Mouse (Mus musculus) forebrain, postnatal 0 days (tissue): ENCODE data around the gene Fam49a. TPM values are rescaled to one million over a fixed set of nuclear protein-coding genes. Genes with fewer than 3 reads are reported as not detected.
"Not testable (repeated sequence)": the region's sequence is repeated elsewhere in the genome, so short reads cannot be mapped to it uniquely, and the experiment has no call there.

Experiments used
- ATAC-seq: fragments of 200-750 bp; cut with Nextera tagmentation; 2 replicates; pipeline ENCODE4 v1.8.0; 2017; ENCODE audit warnings: mild to moderate bottlenecking, moderate library complexity
- DNase-seq: peaks from one replicate; pipeline ENCODE4 v3.0.0-alpha.2; 2015
- H3K27ac ChIP-seq: fragments of 300-500 bp; sonication (generic); 2 replicates; pipeline ENCODE4 v1.5.1; 2014; ENCODE audit warnings: low read depth, mild to moderate bottlenecking, antibody characterized with exemption, low read length, moderate library complexity, mixed read lengths
- H3K27me3 ChIP-seq: fragments of 300-500 bp; sonication (generic); 2 replicates; pipeline ENCODE4 v1.6.1; 2014; ENCODE audit warnings: mild to moderate bottlenecking, low read length, mixed read lengths; ENCODE audit not compliant: insufficient read depth
- H3K36me3 ChIP-seq: fragments of 300-500 bp; sonication (generic); 2 replicates; pipeline ENCODE4 v1.6.1; 2014; ENCODE audit warnings: mild to moderate bottlenecking, moderate library complexity; ENCODE audit not compliant: insufficient read depth
- H3K4me1 ChIP-seq: fragments of 300-500 bp; sonication (generic); 2 replicates; pipeline ENCODE4 v1.6.1; 2014; ENCODE audit warnings: antibody characterized with exemption; ENCODE audit not compliant: insufficient read depth
- H3K4me2 ChIP-seq: fragments of 300-500 bp; sonication (generic); 2 replicates; pipeline ENCODE4 v1.6.1; 2014; ENCODE audit warnings: low read depth, mild to moderate bottlenecking, moderate library complexity
- H3K4me3 ChIP-seq: fragments of 300-500 bp; sonication (generic); 2 replicates; pipeline ENCODE4 v1.5.1; 2014; ENCODE audit warnings: low read depth, low read length, mixed read lengths
- H3K9ac ChIP-seq: fragments of 300-500 bp; sonication (generic); 2 replicates; pipeline ENCODE4 v1.6.1; 2014; ENCODE audit warnings: mild to moderate bottlenecking
- H3K9me3 ChIP-seq: fragments of 300-500 bp; sonication (generic); 2 replicates; pipeline ENCODE4 v1.6.1; 2016; ENCODE audit warnings: low read length
- CTCF ChIP-seq: sonication (generic); IDR thresholded peaks from 2 replicates; pipeline ENCODE4 v1.5.1; 2016; ENCODE audit warnings: antibody characterized with exemption, control low read depth, low read depth
- WGBS: fragments of 180-500 bp; shearing (Covaris S2); extraction: QIAGEN DNeasy Blood & Tissue Kit; methylation state at CpG from one replicate; pipeline ENCODE4 v1.1.7; 2014; 5-methylcytosine and 5-hydroxymethylcytosine counted together
- polyA plus RNA-seq: library from polyadenylated mRNA; unstranded; fragments of >200 nt; fragmentation: Nextera tagmentation; extraction: Ambion mirVana; gene quantifications from 2 replicates; pipeline ENCODE4 v1.2.1, GENCODE M21; 2015
- total RNA-seq: library from RNA; depleted of rRNA; stranded (reverse); fragments of >200 nt; gene quantifications from 2 replicates; pipeline ENCODE4 v1.2.3, GENCODE M21; 2014

Gene Fam49a
- total and polyA plus RNA-seq, 2 experiments from 2014 or later = 120 to 202 TPM

GRCm38 (mm10) chr12:12321111-12321510 is 59.2 kb downstream of the Fam49a start:
- DNase-seq = peak; percentile 43
- Histone ChIP-seq H3K4me1 (peaks cover 11% of the 10 kb centered on the region; the same call in 1 of the 2 replicates), H3K27me3 (no peaks in the 10 kb centered on the region), H3K4me3 (no peak overlapping the region), H3K4me2 (no peak overlapping the region), H3K27ac (no peak overlapping the region), H3K36me3 (0 out of 2 replicates have a peak, but pooled peaks cover 2% of the 10 kb centered on the region), H3K9ac (no peak overlapping the region), H3K9me3 (no peaks in the 10 kb centered on the region)
- no peak for TF ChIP-seq CTCF
- peak; percentile 44 for ATAC-seq
- 53% methylated on average over 3 of the region's 3 CpGs for WGBS

- Histone ChIP-seq H3K9ac (no peak overlapping the region), H3K4me1 (peaks cover 4% of the 10 kb centered on the region; the same call in 1 of the 2 replicates), H3K9me3 (no peaks in the 10 kb centered on the region), H3K36me3 (no peaks in the 10 kb centered on the region), H3K27me3 (no peaks in the 10 kb centered on the region), H3K27ac (peak overlapping the region; percentile 84; the same call in 1 of the 2 replicates), H3K4me3 (no peak overlapping the region), H3K4me2 (no peak overlapping the region)
- no peak for DNase-seq
- ATAC-seq = no peak
- no peak for TF ChIP-seq CTCF
- WGBS = 77% methylated on average over 5 of the region's 5 CpGs
Observed at GRCm38 (mm10) chr12:12323084-12323483, 61.1 kb downstream of the Fam49a start.

GRCm38 (mm10) chr12:12323616-12324223 is 61.8 kb downstream of the Fam49a start:
- Histone ChIP-seq H3K9ac (peak overlapping the region; percentile 54), H3K4me3 (peak overlapping the region; percentile 24), H3K27ac (peak overlapping the region; percentile 84), H3K4me2 (peak overlapping the region; percentile 52), H3K27me3 (no peaks in the 10 kb centered on the region), H3K36me3 (no peaks in the 10 kb centered on the region), H3K4me1 (peaks cover 4% of the 10 kb centered on the region; the same call in 1 of the 2 replicates), H3K9me3 (no peaks in the 10 kb centered on the region)
- WGBS = 4% methylated on average over 18 of the region's 18 CpGs
- DNase-seq (peak; percentile 95), ATAC-seq (peak; percentile 88)
- TF ChIP-seq CTCF = peak; percentile 99

GRCm38 (mm10) chr12:12324266-12324665 is 62.3 kb downstream of the Fam49a start:
- not testable (repeated sequence) for DNase-seq, H3K36me3 ChIP-seq, ATAC-seq, H3K9me3 ChIP-seq, H3K27me3 ChIP-seq, H3K4me1 ChIP-seq
- H3K27ac ChIP-seq = peak overlapping the region; percentile 84
- peak overlapping the region; percentile 52; the same call in 1 of the 2 replicates for H3K4me2 ChIP-seq
- 0 out of 2 replicates have a peak overlapping the region, but pooled peaks have one; percentile 24 for H3K4me3 ChIP-seq
- H3K9ac ChIP-seq = peak overlapping the region; percentile 54
- 82% methylated on average over 22 of the region's 22 CpGs for WGBS

GRCm38 (mm10) chr12:12333526-12334310 is 71.8 kb downstream of the Fam49a start:
- 94% methylated on average over 11 of the region's 11 CpGs for WGBS
- Histone ChIP-seq H3K4me1 (no peaks in the 10 kb centered on the region), H3K4me3 (no peak overlapping the region), H3K9me3 (no peaks in the 10 kb centered on the region), H3K4me2 (no peak overlapping the region), H3K27me3 (no peaks in the 10 kb centered on the region), H3K9ac (no peak overlapping the region), H3K27ac (no peak overlapping the region), H3K36me3 (no peaks in the 10 kb centered on the region)
- no peak for DNase-seq
- no peak for ATAC-seq
- no peak for TF ChIP-seq CTCF

GRCm38 (mm10) chr12:12334486-12334885 is 72.5 kb downstream of the Fam49a start:
- WGBS = 84% methylated on average over 5 of the region's 5 CpGs
- DNase-seq = no peak
- ATAC-seq = peak; percentile 38
- H3K27me3 ChIP-seq = no peaks in the 10 kb centered on the region
- H3K9me3 ChIP-seq = no peaks in the 10 kb centered on the region
- H3K4me3 ChIP-seq = no peak overlapping the region
- no peak overlapping the region for H3K4me2 ChIP-seq
- H3K36me3 ChIP-seq = no peaks in the 10 kb centered on the region
- no peak overlapping the region for H3K9ac ChIP-seq
- H3K4me1 ChIP-seq = no peaks in the 10 kb centered on the region
- H3K27ac ChIP-seq = no peak overlapping the region
- TF ChIP-seq CTCF = no peak

GRCm38 (mm10) chr12:12335566-12335965 is 73.6 kb downstream of the Fam49a start:
- H3K9me3 ChIP-seq = no peaks in the 10 kb centered on the region
- H3K27ac ChIP-seq = no peak overlapping the region
- no peak overlapping the region for H3K9ac ChIP-seq
- H3K27me3 ChIP-seq = no peaks in the 10 kb centered on the region
- WGBS = 92% methylated on average over 7 of the region's 7 CpGs
- H3K4me2 ChIP-seq = no peak overlapping the region
- H3K4me3 ChIP-seq = no peak overlapping the region
- H3K4me1 ChIP-seq = no peaks in the 10 kb centered on the region
- DNase-seq (no peak), ATAC-seq (no peak)
- TF ChIP-seq CTCF = no peak
- H3K36me3 ChIP-seq = no peaks in the 10 kb centered on the region
